Mouse (Mus musculus): ENCODE measurements at regions not wholly inside any gene's neighbourhood (a gene's known extent, or its start where the extent isn't known, plus 50 kb on each side); places are given as distances from the start of the nearest gene placed in this dataset.

DNA sequence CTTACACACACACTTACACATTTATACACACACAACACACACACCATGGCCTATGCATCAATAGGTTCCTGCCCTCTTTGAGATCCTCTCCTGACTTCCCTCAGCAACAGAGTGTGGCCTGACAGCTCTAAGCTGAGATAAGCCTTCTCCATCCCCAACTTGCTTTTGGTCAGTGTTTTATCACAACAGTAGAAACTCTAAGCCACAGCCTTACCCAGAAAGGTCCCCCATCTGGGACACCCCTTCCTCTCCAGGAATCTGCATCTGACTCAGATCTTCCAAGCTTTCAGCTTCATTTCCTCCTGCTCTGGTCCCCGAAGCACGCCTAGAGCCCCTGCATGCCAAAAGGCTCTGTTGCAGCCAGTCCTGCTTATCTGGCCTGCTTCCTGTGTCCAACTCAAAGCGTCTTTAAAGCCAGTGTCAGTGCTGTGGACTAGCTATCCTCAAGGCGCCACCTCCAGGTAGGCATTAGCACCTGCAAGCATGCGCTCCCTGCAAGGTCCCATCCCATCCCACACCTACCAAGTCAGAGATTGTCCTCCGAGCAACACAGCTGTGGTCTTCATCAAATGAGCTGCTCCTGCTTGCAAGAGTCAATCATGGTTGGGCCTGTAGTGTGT is 205.5 kb upstream of the Rpl38 start:
- TF ChIP-seq CTCF (conservative IDR thresholded peaks at IDR 0.05; ENCODE audit: insufficient read depth, insufficient read length, low read depth, low read length) = peak; percentile 79
- TF ChIP-seq POLR2A (IDR thresholded peaks at IDR 0.05; ENCODE audit: low read depth, low read length) = no peak

Measured in kidney, adult 2 months (tissue).